Mouse (Mus musculus): ENCODE results near the gene Lrrc4c. TPM values are rescaled to one million over a fixed set of nuclear protein-coding genes. Genes with fewer than 3 reads are reported as not detected.

The Lrrc4c gene
- polyA plus RNA-seq, 1 experiment from 2014 or later: 38.0 TPM

DNA sequence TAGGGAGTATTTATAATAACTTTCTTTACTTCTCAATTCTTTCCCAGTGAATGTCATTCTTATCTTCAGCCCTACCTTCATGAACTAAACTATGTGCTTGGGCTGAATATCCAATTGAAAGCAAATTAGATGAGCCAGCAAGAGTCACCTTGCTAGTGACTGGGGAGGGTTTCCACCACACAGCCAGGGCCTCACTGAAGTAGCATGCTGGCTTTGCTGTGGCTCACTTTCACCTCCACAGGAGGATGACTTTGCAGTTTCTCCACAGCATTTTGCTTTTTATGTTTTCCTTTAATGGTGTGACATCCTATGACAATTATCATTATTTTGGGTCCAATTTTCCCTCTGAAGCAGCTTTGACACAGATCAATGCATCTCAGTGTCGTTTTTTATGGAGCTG lies 1000.0 kb downstream of the Lrrc4c start:
- Histone ChIP-seq H3K4me3 (replicated peaks) (no peak overlapping the region), H3K4me1 (no peaks in the 10 kb centered on the region), H3K9ac (replicated peaks) (no peak overlapping the region), H3K27ac (replicated peaks) (no peak overlapping the region), H3K27me3 (replicated peaks) (no peaks in the 10 kb centered on the region), H3K9me3 (replicated peaks) (no peaks in the 10 kb centered on the region), H3K4me2 (no peak overlapping the region), H3K36me3 (no peaks in the 10 kb centered on the region)
- ATAC-seq (ENCODE audit: low FRiP score): no peak
- 49% methylated on average over 1 of the region's 1 CpGs for WGBS

DNA sequence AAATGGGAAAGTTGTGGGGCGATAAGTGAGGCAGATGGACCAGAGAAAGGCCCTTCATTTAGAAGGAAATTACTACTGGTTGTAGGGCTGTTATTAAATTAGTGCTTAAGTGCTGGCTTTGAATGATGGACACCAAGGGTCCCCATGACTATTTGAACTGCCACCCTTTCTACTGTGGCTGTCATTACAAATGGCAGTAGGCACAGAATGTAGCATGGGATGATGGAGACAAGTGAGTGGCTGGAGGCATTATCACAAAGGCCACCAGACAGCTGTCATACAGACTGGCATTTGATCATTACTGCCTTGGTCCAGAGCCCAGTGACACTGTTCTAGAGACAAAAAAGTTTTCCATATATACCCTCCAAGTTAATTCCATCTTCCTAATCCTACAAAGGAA lies 1000.6 kb downstream of the Lrrc4c start:
- Histone ChIP-seq H3K4me1 (no peaks in the 10 kb centered on the region), H3K9me3 (replicated peaks) (no peaks in the 10 kb centered on the region), H3K27ac (replicated peaks) (no peak overlapping the region), H3K27me3 (replicated peaks) (no peaks in the 10 kb centered on the region), H3K36me3 (no peaks in the 10 kb centered on the region), H3K4me3 (replicated peaks) (no peak overlapping the region), H3K4me2 (no peak overlapping the region), H3K9ac (replicated peaks) (no peak overlapping the region)
- ATAC-seq (ENCODE audit: low FRiP score): no peak
- 85% methylated on average over 1 of the region's 1 CpGs for WGBS

DNA sequence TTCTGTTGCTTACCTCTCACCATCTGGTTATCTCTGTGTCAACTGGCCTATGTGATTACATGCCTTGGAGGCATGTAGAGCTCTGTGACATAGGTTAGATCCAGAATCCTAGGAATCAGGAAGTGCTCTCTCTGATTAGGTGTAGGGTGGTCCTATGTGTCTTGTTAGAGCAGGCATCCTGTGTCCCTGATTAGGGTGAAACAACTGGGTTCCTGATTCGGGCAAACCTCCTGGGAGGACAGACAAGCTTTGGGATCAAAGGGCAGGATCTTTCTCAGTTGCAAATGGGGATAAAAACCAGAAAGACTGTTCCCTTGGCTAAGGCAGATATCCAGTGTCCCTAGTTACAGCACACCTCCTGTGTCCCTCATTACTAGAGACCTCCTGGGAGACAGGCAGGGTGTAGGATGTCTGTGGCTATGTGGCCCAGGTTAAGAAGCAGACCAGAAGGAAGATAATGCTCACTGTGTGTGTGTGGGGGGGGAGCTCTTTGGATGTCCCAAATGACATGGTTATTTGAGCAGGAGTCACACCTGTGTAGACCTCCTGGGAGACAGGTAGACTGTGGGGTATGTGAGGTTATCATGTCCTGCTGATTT lies 1014.2 kb downstream of the Lrrc4c start:
- no peak for ATAC-seq (ENCODE audit: low FRiP score)
- no peaks in the 10 kb centered on the region for H3K27me3 ChIP-seq (replicated peaks)
- no peaks in the 10 kb centered on the region for H3K4me1 ChIP-seq
- H3K36me3 ChIP-seq: no peaks in the 10 kb centered on the region
- H3K4me2 ChIP-seq: no peak overlapping the region
- no peak overlapping the region for H3K27ac ChIP-seq (replicated peaks)
- 70% methylated on average over 1 of the region's 1 CpGs for WGBS
- H3K9ac ChIP-seq (replicated peaks): no peak overlapping the region
- H3K9me3 ChIP-seq (replicated peaks): no peaks in the 10 kb centered on the region
- H3K4me3 ChIP-seq (replicated peaks): no peak overlapping the region

DNA sequence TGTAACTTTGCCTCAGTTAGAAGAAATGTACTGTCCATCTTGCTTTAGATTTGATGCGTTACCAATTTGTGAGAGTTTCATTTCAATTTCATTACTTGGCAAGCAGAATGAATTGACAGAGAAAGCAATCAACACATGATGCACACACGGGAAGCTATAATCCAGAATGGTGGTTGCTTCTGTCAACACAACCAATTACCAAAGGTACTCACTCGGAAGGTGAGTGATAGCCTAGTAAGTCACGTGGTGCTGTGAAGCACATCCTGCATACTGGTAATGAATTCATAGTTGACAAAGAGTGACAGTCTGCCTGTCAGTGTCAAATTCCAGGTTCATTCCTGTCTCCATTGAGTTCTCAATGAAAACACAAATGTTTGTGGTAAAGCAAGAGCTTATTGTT lies 1021.7 kb downstream of the Lrrc4c start:
- no peak overlapping the region for H3K4me2 ChIP-seq
- 77% methylated on average over 4 of the region's 4 CpGs for WGBS
- H3K36me3 ChIP-seq: no peaks in the 10 kb centered on the region
- H3K4me3 ChIP-seq (replicated peaks): no peak overlapping the region
- no peak overlapping the region for H3K9ac ChIP-seq (replicated peaks)
- H3K27me3 ChIP-seq (replicated peaks): no peaks in the 10 kb centered on the region
- ATAC-seq (ENCODE audit: low FRiP score): no peak
- H3K4me1 ChIP-seq: no peaks in the 10 kb centered on the region
- no peaks in the 10 kb centered on the region for H3K9me3 ChIP-seq (replicated peaks)
- no peak overlapping the region for H3K27ac ChIP-seq (replicated peaks)

DNA sequence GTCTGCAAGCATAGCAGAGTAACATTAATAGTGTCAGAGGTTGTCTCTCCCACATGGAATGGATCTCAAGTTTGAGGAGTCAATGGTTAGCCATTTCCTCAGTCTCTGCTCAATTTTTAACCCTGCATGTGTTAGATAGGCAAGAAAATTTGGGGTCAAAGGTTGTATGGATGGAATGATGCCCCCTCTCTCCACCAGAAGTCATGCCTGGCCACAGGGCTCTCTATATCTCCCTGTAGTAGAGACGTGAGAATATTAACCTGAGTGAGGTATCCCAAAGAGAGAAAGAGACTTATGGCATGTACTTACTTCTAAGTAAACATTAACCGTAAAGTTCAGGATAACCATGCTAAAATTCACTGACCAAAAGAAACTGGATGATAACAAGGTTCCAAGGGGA lies 1043.3 kb downstream of the Lrrc4c start:
- 95% methylated on average over 2 of the region's 2 CpGs for WGBS
- Histone ChIP-seq H3K4me1 (no peaks in the 10 kb centered on the region), H3K27ac (replicated peaks) (no peak overlapping the region), H3K9ac (replicated peaks) (no peak overlapping the region), H3K4me3 (replicated peaks) (no peak overlapping the region), H3K9me3 (replicated peaks) (no peaks in the 10 kb centered on the region), H3K4me2 (no peak overlapping the region), H3K36me3 (no peaks in the 10 kb centered on the region), H3K27me3 (replicated peaks) (no peaks in the 10 kb centered on the region)
- ATAC-seq (ENCODE audit: low FRiP score): no peak

DNA sequence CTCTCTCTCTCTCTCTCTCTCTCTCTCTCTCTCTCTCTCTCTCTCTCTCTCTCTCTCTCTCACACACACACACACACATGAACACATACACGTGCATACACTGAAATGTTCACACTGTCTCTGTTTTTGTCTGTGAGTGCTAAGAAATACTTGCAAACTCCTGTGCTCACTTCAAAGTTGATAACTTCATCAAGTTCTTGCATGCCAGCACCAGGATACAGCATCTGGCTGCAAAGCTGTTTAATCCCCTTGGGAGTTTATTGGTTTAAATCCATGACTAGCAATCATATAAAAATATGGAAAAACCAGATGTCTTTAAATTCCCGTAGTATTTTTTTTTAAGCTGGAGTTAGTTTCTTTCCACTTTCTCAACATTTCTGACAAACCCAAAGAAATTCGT lies 1052.0 kb downstream of the Lrrc4c start:
- Histone ChIP-seq H3K4me2 (no peak overlapping the region), H3K27ac (replicated peaks) (no peak overlapping the region), H3K4me3 (replicated peaks) (no peak overlapping the region), H3K36me3 (no peaks in the 10 kb centered on the region), H3K9ac (replicated peaks) (no peak overlapping the region), H3K9me3 (replicated peaks) (no peaks in the 10 kb centered on the region), H3K27me3 (replicated peaks) (no peaks in the 10 kb centered on the region), H3K4me1 (no peaks in the 10 kb centered on the region)
- 83% methylated on average over 3 of the region's 3 CpGs for WGBS
- ATAC-seq (ENCODE audit: low FRiP score): no peak

DNA sequence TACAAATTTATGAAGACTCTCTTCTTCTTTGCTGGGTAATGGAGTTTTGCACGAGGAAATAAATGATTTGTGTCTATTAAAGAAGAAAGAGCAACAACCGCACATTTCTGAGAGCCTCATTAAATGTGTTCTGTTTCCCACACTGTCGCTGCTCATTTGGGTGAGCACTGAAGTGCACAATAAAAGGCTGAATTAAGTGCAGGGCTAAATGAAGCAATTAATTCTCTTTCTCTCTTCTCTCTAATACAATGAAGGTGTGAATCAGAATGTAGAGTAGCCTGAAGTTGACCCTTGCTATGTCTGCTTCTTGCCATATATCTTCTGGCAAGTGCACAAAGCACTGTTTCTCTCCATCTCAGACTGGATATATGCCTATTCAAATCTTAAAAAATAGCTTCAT lies 1073.5 kb downstream of the Lrrc4c start:
- Histone ChIP-seq H3K4me1 (no peaks in the 10 kb centered on the region), H3K9me3 (replicated peaks) (no peaks in the 10 kb centered on the region), H3K4me3 (replicated peaks) (no peak overlapping the region), H3K27me3 (replicated peaks) (no peaks in the 10 kb centered on the region), H3K4me2 (no peak overlapping the region), H3K27ac (replicated peaks) (no peak overlapping the region), H3K9ac (replicated peaks) (no peak overlapping the region), H3K36me3 (no peaks in the 10 kb centered on the region)
- no peak for ATAC-seq (ENCODE audit: low FRiP score)
- 15% methylated on average over 3 of the region's 3 CpGs for WGBS

DNA sequence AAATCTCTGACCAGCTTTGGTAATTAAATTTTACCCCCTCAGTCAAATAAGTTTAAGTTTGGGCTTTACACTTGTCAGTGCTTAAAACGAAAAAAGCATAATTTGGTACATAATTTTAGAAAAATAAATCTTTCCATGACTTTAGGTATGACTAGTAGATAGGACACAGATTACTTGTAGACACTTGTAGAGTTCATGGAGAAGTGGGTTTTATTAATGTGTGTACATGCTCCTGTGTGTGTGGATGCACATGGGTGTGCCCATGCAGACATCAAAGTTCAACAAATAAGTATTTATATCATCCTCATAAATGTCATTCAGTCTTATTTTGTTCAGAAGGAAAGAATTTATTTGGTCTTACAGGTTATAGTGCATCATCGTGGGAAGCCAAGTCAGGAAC lies 1073.9 kb downstream of the Lrrc4c start:
- Histone ChIP-seq H3K9ac (replicated peaks) (no peak overlapping the region), H3K4me1 (no peaks in the 10 kb centered on the region), H3K36me3 (no peaks in the 10 kb centered on the region), H3K27ac (replicated peaks) (no peak overlapping the region), H3K4me3 (replicated peaks) (no peak overlapping the region), H3K4me2 (no peak overlapping the region), H3K27me3 (replicated peaks) (no peaks in the 10 kb centered on the region), H3K9me3 (replicated peaks) (no peaks in the 10 kb centered on the region)
- no peak for ATAC-seq (ENCODE audit: low FRiP score)
- 44% methylated on average over 2 of the region's 2 CpGs for WGBS

DNA sequence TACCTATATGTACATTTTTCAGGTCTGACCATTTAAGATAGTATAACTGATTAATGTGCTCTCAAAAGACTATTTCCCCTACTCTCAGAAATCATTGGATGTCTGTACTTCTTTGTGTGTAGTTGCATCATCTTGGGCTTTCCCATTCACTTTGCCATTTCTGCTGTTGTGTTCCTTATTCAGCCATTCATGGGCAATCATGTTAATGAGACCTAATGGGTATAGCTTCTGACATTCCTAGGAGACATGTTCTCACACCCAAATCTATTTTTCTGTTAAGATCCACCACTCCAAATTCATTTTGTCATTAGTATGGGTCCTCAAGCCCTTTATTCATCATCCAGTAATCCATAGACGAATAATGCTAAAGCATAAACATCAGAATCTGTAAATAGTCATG lies 1095.1 kb downstream of the Lrrc4c start:
- no peak overlapping the region for H3K27ac ChIP-seq (replicated peaks)
- no peaks in the 10 kb centered on the region for H3K9me3 ChIP-seq (replicated peaks)
- H3K4me3 ChIP-seq (replicated peaks): no peak overlapping the region
- H3K36me3 ChIP-seq: no peaks in the 10 kb centered on the region
- H3K27me3 ChIP-seq (replicated peaks): no peaks in the 10 kb centered on the region
- H3K4me1 ChIP-seq: no peaks in the 10 kb centered on the region
- no peak for ATAC-seq (ENCODE audit: low FRiP score)
- H3K9ac ChIP-seq (replicated peaks): no peak overlapping the region
- WGBS: 86% methylated on average over 1 of the region's 1 CpGs
- no peak overlapping the region for H3K4me2 ChIP-seq

DNA sequence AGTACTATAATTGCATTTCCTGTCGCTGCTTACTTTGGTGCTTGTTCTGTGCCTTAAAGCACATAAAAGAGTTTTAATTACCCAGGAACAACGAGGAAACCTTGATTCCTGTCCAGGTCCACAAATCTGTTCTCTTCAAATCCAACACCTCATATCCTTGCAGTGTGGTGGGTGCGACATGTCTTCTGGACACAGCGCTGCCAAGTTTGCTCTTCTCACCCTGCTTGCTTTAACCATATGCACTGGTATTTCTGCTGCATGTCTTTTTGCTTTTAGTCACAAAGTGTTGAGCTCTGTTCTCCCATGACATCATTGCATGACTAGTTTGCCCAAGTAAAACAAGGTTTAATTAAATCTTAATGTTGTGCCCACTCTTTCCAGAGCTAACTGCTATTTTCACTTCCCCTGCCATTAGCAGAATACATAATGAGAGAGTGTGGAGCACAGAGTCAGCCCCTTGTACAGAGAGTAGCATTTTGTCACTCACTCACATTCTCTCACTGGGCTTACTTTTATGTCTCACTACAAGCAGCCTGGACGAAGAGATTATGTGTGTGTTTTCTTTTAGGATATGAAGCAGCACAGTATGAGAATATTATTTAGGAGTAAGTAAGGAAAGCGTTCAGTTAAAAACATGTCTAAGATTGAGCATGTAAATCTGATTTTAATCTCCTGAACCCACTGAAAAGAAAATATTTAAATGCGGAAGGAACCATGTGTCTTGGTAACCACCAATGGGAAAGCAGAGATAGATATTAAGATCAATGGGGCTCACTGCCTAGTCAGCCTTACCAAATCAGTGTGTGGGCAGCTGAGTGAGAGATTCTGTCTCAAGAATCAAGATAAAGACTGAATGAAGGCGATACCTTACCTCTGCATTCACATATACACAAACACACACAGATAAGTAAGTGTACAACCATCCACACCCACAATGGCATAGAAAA lies 1096.7 kb downstream of the Lrrc4c start:
- Histone ChIP-seq H3K27ac (replicated peaks) (no peak overlapping the region), H3K4me3 (replicated peaks) (no peak overlapping the region), H3K27me3 (replicated peaks) (no peaks in the 10 kb centered on the region), H3K4me1 (no peaks in the 10 kb centered on the region), H3K9ac (replicated peaks) (no peak overlapping the region), H3K4me2 (no peak overlapping the region), H3K9me3 (replicated peaks) (no peaks in the 10 kb centered on the region), H3K36me3 (no peaks in the 10 kb centered on the region)
- WGBS: 74% methylated on average over 8 of the region's 8 CpGs
- ATAC-seq (ENCODE audit: low FRiP score): no peak

DNA sequence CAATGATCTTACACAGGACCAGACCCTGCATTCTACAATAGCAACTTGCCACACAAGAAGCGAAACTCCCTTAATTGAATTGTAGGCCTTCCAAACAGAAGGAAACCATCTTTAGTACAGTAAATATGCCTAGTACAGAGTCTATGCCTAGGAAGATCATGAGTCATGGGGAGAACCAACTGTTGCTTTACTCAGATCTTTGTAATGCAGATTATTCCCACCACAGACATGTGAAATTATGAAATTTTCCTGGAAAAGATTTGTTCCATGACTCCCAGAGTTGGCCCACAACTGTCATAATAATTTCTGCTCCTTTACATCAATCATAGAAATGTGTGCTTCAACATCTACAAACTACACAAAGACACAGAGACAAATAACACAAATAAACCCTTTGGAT lies 1116.2 kb downstream of the Lrrc4c start:
- H3K36me3 ChIP-seq: no peaks in the 10 kb centered on the region
- H3K4me1 ChIP-seq: no peaks in the 10 kb centered on the region
- no peak for ATAC-seq (ENCODE audit: low FRiP score)

GRCm38 (mm10) chr2:97435616-97436015 lies 1117.6 kb downstream of the Lrrc4c start:
- ATAC-seq (ENCODE audit: low FRiP score): no peak
- WGBS: 50% methylated on average over 2 of the region's 2 CpGs

More for the DNA sequence above, 1116.2 kb downstream of the Lrrc4c start:
- H3K9me3 ChIP-seq (replicated peaks): no peaks in the 10 kb centered on the region
- no peak overlapping the region for H3K9ac ChIP-seq (replicated peaks)
- no peaks in the 10 kb centered on the region for H3K27me3 ChIP-seq (replicated peaks)
- H3K4me3 ChIP-seq (replicated peaks): no peak overlapping the region
- H3K4me2 ChIP-seq: no peak overlapping the region
- 93% methylated on average over 1 of the region's 1 CpGs for WGBS
- H3K27ac ChIP-seq (replicated peaks): no peak overlapping the region

More at GRCm38 (mm10) chr2:97435616-97436015, 1117.6 kb downstream of the Lrrc4c start:
- no peaks in the 10 kb centered on the region for H3K4me1 ChIP-seq
- H3K27me3 ChIP-seq (replicated peaks): no peaks in the 10 kb centered on the region
- no peak overlapping the region for H3K9ac ChIP-seq (replicated peaks)
- H3K4me3 ChIP-seq (replicated peaks): no peak overlapping the region
- no peak overlapping the region for H3K27ac ChIP-seq (replicated peaks)
- H3K4me2 ChIP-seq: no peak overlapping the region
- H3K9me3 ChIP-seq (replicated peaks): no peaks in the 10 kb centered on the region
- H3K36me3 ChIP-seq: no peaks in the 10 kb centered on the region

All from neural tube, embryonic 15.5 days (tissue).